Mouse (Mus musculus) embryo, embryonic 10 days (tissue): ENCODE results near the gene Gm20518.

ENCODE experiments used
- DNase-seq: peaks from one replicate; pipeline ENCODE4 v3.0.0-alpha.2; 2015; ENCODE audit warnings: low spot score

Gm20518 gene

DNA sequence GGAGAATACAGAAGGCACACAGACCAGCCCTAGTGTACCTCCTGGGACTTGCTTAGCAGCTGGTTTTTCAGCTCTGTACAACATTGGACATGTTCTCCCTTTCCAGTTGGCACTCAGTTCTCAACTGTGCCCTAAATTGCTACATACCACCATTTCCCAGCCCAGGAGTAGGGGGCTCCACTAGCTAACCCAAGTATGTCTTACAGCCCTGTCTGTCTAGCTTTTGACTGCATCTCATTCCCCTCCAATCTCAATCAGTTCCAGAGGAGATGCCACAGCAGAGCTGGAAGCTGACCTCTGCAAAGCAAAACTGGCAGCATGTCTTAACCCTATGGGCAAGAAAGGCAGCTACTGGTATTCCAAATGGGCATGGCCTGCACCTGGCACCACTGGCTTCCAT is 4.6 kb upstream of the Gm20518 start:
- DNase-seq = no peak

DNA sequence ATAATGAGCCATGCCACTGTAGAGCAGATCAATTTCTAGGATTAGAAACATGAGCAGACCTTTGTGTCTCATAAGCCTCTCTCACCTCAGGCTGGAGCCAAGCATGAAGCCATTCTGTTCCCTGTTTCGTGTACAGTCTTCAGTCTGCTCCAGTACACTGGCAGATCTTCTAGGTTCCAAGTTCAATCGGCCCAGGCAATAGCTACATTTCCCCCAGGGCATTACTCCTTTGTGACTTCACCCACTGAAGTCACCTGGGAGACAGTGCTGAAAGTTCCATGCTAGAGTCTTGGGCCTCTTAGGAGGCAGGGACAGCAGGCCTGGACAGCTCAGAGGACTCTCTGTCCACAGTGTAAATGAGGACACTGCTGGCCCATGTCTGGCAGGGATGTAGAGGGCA is 2.5 kb upstream of the Gm20518 start, which contains the start of gene Tssk1:
Gene Tssk1, plus strand, starts transcription at position 301 of the 400 bp plus-strand sequence.
- no peak for DNase-seq

- no peak for DNase-seq
These were observed 1.1 kb upstream of the Gm20518 start for GRCm38 (mm10) chr16:17892606-17893005.

- DNase-seq = peak; percentile 54
These were observed 429 bp downstream of the Gm20518 start for GRCm38 (mm10) chr16:17890917-17891566.

DNA sequence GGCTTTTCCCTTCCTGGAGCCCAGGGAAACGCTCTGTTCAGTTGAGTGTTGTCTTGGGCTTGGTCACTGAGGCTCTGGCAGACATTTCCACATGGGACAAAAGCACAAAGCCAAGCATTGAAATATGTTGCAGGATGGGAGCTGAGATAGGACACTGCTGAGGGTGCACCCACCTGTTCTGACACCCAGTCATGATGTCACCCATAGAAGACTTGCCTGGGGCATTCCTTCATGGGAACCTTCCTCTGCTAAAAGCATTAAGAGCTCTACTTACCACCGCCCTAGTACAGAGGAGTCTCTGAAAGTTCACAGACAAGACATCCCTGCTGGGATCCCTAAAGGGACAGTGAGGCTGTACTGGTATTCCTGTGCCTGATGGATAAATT is 1.1 kb downstream of the Gm20518 start:
- DNase-seq = no peak

DNA sequence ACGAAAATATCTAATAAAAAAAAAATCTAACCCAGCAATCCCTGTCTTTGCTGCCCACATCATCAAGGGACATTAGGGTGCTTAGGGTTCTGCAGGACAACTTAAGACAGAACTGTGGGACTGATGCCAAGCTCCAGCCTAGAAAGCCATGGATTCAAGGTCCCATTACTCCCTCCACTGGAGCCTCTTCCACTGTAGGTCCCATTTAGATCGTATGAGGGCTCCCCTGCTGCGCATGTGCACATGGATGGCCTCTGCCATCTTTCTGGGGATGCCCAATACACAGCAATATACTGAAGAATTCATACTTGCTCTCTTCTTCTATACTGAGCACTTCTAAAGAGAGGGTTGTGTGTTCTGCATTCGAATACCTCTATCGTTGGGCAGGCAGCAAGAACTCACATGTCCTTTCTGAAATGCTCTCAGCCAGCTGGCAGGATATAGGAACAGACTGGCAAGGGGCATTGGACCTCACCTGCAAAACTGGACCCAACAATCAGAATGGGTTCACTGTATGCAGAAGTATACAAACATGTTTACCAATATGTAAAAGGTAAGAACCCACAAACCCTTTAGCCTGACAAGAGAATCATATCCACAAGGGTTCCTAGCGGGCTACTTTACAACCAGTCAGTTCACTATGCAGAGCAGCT is 1.7 kb downstream of the Gm20518 start:
- DNase-seq = no peak

DNA sequence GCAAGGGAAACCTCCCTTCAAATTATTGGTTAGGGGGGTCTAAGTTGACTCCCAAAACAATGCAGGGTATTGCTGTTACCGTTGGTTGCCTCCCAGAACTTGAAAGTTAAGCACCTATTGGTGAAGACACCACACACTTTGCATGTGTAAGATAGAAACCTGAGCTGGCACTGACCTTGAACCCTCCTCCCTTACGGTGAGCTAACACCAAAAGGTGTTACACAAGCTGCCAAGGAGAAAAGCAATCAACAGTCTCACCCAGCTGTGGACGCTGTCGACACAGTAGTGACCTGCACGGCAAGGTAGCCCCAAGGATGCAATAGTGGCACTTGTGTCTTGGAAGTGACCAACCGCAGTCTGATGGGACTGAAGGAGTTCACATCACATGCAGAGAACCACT is 7.4 kb downstream of the Gm20518 start:
- no peak for DNase-seq

DNA sequence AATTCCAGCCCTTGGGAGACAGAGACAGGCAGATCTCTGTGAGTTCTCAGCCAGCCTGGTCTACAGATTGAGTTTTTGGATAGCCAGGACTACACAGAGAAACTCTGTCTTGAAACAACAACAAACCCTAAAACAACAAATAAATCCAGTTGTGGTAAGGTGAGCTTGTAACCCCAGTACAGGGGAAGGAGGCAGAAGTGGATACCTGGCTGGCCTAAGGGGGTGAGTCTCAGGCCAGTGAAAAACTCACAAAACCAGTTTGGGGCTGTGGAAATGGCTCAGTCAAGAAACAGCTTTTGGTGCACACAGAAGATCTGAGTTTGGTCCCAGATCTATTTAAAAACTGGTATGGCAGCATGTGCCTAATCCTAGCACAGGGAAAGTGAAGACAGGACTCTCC is 9.3 kb downstream of the Gm20518 start:
- no peak for DNase-seq

DNA sequence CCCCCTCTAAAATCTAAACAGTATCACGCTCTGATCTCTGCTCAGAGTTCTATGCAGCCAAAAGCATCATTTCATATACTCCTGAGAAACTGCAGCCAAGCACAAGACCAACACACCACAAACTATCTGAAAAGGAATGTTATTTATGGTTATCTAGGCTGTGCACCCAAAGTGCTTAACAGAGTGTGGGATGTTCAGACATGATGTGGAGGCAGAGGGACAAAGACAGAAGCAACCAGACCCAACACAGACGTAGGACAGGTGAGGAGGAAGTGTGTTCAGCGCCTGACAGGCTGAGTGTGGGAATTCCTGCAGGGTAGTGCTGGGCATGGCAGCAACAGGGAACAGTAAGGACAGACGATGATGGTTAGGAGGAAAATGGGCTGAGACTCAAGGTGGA is 11.9 kb downstream of the Gm20518 start:
- DNase-seq = no peak

- no peak for DNase-seq
These were observed 15.4 kb downstream of the Gm20518 start for GRCm38 (mm10) chr16:17876096-17876495.

DNA sequence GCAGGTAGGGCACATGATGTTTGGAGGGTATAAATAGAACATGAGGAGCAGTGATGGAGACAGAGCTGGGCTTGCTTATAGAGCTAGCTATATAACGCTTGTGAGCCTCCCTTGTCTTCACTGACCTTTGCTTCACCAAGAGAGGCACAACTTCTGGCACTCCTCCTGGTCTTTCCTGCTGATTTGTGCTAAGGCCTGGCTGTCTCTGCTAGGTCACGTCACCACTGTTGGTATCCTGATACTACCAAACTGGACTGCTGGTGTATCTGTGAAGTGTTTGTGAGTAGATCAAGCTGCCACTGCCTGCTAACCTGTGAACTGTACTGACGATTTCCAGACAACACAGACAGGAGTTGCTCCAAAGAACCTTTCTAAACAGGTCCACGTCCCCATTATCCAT is 16.3 kb downstream of the Gm20518 start:
- DNase-seq = no peak

- DNase-seq = no peak
These were observed 18.5 kb downstream of the Gm20518 start for GRCm38 (mm10) chr16:17872995-17873394.

GRCm38 (mm10) chr16:17871248-17871647 is 20.2 kb downstream of the Gm20518 start:
- no peak for DNase-seq

DNA sequence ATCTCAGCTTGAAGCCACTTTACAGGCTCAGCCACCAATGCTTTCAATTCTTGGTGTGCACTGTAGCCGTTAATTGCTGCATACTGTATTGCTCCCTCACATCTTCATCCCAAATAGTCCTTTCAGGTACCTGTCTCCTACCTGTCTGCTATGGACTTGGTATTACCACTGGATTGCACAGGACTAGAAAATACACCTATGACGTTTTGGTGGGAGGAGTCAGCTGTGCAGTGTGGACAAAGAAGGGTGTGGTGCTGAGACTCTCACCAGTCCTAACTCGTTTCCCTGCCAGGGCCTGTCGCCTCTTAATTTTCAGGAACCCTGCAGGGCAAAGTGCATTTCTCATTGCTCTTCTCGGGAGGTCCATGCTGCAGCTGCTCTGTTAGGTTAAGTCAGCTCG is 25.7 kb downstream of the Gm20518 start:
- DNase-seq = no peak

GRCm38 (mm10) chr16:17865293-17865692 is 26.2 kb downstream of the Gm20518 start:
- DNase-seq = no peak

DNA sequence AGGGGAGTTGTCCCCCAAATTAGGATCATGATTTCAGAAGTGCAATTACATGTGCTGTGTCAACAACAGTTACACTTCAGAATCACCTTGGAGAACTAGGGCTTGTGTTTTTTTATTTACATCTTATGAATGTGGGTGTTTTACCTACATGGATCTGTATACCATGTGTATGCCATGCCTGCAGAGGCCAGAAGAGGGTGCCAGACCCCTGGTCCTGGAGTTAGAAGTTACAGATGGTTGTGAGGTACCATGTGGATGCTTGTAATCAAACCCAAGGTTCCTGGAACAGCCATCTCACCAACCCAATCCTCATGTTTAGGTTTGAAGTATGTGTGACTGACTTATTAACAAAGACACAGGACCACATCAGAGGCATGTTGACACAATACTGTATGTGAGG is 32.9 kb downstream of the Gm20518 start:
- DNase-seq = no peak

GRCm38 (mm10) chr16:17857157-17857556 is 34.3 kb downstream of the Gm20518 start:
- no peak for DNase-seq

DNA sequence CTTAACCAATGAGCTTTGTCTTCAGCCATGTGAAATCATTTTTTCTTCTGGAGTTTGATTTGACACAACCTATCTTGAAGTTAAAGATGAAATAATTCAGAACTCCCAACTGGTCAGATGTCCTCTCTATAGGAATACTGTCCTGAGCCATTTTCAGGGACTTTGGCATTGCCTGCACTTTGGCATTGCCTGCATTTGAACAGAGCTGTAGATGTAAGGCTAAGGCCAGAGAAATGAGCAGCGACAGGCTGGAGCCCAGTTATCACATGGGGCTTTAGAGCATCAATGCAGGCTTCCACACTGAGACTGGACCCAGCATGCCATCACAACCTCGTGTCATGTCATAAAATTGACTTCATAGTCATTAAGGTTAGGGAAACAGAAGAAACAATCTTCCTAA is 38.2 kb downstream of the Gm20518 start:
- DNase-seq = no peak

DNA sequence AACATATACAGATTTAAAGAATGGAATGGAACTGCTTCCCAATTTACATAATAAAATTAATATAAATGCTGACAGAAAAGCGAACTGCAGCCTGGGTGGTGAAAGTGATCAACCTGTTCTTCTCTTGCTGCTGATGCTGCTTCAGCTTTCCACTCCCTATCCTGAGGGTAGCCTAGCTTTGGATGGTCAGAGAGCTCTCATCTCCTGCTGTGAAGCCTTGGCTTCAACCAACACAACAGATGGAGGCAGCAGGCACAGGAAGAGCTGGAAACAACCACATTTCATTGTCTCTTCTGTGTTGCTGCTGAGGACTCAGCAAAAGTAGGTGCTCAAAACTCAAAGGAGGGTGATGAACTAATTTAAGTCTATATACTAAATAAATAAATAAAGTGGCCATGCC is 39.6 kb downstream of the Gm20518 start:
- DNase-seq = no peak

DNA sequence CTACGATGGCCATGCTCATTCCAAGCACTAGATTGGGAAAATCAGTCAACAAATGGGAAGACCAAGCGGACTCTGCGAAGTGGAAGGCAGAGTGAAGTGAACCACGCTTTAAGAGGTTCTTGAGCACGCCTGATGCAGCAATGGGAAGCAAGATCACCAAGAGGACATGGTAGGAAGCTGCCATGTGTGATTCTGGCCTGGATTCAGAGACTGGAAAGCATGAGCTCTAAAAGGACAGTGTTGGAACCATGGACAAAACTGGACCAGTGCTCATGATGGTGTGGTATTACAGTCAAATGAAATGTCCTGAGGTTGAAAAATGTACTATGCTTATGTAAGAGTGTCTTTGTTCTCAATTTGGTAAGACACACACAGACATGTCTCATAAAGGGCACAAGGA is 40.1 kb downstream of the Gm20518 start:
- DNase-seq = no peak

DNA sequence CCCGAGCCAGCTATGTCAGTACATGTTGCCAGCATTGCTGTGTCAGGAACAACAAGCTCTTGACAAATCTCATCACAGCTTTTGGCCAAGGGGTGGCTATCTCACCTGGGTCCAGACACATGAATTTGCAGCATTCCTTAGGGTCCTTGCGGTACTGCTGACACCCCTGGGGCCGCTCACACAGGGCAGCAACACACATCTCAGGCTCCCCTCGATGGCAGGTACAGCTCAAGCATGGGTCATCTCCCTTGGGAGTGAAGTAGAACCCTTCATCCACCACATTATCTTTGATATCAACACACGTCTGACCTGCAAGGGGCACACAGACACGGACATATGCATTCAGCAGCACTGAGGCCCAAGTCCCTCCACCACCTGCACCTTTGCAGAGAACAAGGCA is 42.0 kb downstream of the Gm20518 start:
- DNase-seq = no peak

DNA sequence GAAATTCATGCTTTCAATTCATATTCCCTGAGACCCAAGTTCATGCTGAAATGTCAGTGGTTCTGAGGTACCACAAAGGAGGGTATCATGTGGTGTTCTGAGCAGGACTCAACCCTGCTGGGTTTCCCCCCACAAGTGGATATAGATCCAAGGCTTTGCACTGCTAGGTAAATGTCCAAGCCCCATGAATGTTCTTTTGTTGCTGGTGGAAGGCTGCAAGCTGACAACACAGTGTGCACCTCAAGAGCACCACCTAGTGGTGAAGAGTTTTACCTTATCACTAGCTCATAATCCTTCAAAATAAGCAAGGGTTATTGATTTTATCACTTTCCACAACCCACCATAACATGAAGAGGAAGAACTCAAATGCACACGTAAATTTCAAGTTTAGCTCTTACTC is 42.5 kb downstream of the Gm20518 start:
- peak; percentile 87 for DNase-seq

- no peak for DNase-seq
These were observed 43.0 kb downstream of the Gm20518 start for GRCm38 (mm10) chr16:17848431-17848830.
